Mouse (Mus musculus) spleen, postnatal 0 days (tissue): Measurements from ENCODE around the gene Prr5. TPM values are rescaled to one million over a fixed set of nuclear protein-coding genes. Genes with fewer than 3 reads are reported as not detected.

ENCODE experiments used
- polyA plus RNA-seq: library from polyadenylated mRNA; unstranded; fragments of >200 nt; fragmentation: Nextera tagmentation; extraction: Ambion mirVana; gene quantifications from 2 replicates; pipeline ENCODE4 v1.2.1, GENCODE M21; 2015

Gene Prr5
- polyA plus RNA-seq: 8.9 and 11.1 TPM in 2 replicates

DNA sequence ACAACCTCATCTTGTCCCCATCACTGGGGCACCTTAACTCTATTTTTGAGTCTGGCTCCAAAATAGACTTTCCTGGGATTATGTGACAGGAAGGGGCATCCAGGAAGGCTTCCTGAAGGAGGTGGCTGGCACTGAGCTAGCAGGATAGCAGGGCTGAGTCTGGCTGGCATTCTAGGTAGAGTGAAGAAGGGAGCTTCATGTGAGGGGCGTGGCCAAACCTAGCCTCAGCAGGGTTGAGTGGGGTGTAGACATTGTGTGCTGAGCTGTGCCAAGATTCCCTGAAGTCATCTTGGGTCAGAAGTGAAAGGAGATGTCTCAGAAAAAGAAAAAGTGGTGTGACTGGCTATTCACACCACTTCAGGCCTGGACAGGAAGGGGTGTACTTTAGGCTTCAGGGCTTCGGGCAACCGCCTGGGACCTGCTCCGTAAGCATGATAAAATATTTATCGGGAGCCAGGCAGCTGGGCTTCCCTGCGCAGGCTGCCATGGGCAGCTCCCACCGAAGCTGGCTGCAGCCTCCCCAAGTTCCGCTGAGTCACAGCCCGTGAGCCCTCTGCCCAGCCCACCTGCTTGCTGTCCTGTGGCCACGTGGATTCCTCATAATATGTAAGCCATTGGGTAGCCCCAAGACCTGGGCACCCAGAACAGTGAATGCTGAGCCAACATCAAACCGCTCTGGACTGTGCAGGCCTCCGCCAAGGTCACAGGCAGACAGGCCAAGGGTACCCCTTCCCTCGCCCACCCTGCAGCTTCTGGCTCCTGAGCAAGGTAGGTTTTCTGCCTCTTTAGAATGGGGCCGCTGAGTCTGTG, at the start of gene Prr5:
Prr5 (plus strand) TSS at position 683 of the 810 bp plus-strand sequence.

DNA sequence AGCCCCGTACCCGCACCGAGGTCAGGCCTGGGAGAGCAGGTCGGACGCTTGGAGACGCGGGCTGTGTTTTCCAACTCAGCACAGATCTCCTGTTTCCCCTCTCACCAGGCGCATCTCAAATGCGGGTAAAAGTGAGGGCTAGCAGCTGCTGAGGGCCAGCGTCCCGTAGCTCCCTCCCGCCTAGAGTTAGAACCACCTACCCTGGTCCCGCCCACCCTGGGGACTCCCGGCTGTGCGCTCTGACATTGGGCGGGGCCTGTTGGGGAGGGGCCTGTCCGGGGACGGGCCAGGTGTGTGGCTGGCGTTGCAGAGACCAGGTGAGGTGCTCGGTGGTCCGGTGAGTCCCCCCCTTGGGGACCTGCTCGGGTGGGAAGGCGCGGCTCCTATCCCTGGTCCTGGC, 50.4 kb downstream of the Prr5 start, which contains the start of gene Arhgap8:
Arhgap8 (plus strand) TSS at position 262 of the 400 bp plus-strand sequence.

Other genes starting within 250 kb of the Prr5 start
- 0.10 and 0.14 TPM in 2 replicates for gene Shisal1, start 222.5 kb upstream of the Prr5 start, polyA plus RNA-seq
- 1.3 and 2.1 TPM in 2 replicates for gene Rtl6, start 111.8 kb upstream of the Prr5 start, polyA plus RNA-seq
- gene Arhgap8, start 50.4 kb downstream of the Prr5 start, polyA plus RNA-seq: 0.93 and 1.1 TPM in 2 replicates
- gene Phf21b, start 186.4 kb downstream of the Prr5 start, polyA plus RNA-seq: 0.04 and 0.07 TPM in 2 replicates